Mouse (Mus musculus): ENCODE measurements around the gene Kat2b. TPM values are rescaled to one million over a fixed set of nuclear protein-coding genes. Genes with fewer than 3 reads are reported as not detected.

Kat2b gene
- total and polyA plus RNA-seq, 3 experiments = 6.2 to 7.4 TPM; not detected in 1

- H3K4me1 ChIP-seq (ENCODE audit: control insufficient read depth in 1 of 2, insufficient read depth in 2 of 2, low read length in 2 of 2) = no peaks in the 10 kb centered on the region
- no peaks in the 10 kb centered on the region for H3K79me2 ChIP-seq (ENCODE audit: control insufficient read depth, insufficient read depth, low read length, poor library complexity)
- H3K9me3 ChIP-seq (replicated peaks; ENCODE audit: insufficient read depth, low read length) = no peaks in the 10 kb centered on the region
- TF ChIP-seq ZNF384 (IDR thresholded peaks at IDR 0.05; ENCODE audit: low read depth, low read length) (no peak), NELFE (IDR thresholded peaks at IDR 0.05; ENCODE audit: low read depth, low read length) (no peak), TAL1 (IDR thresholded peaks at IDR 0.05; ENCODE audit: low read length) (no peak), MEF2A (IDR thresholded peaks at IDR 0.05; ENCODE audit: extremely low read depth, insufficient replicate concordance, low read depth, low read length, poor library complexity, severe bottlenecking) (no peak), POLR2AphosphoS5 (IDR thresholded peaks at IDR 0.05; ENCODE audit: borderline replicate concordance, low read depth, low read length) (no peak), HCFC1 (IDR thresholded peaks at IDR 0.05; ENCODE audit: low read depth, low read length) (no peak)
- DNase-seq (ENCODE audit: low read depth, low spot score) = no peak
- no peaks in the 10 kb centered on the region for H3K27me3 ChIP-seq (ENCODE audit: control insufficient read depth in 1 of 2, insufficient read depth in 2 of 2, low read length in 2 of 2)
- H3K36me3 ChIP-seq (ENCODE audit: control insufficient read depth in 1 of 2, insufficient read depth in 2 of 2, low read length in 2 of 2) = peaks cover 2 to 5% of the 10 kb centered on the region in 2 experiments; a peak in 2 of 4 replicates
- H3K4me3 ChIP-seq (ENCODE audit: control insufficient read depth in 1 of 2, insufficient read depth in 1 of 2, low read depth in 2 of 2, low read length in 2 of 2) = no peak overlapping the region
- no peak overlapping the region for H3K9ac ChIP-seq (ENCODE audit: control insufficient read depth, low read depth, low read length, poor library complexity, severe bottlenecking)
- no peak overlapping the region for H3K27ac ChIP-seq (ENCODE audit: control insufficient read depth, low read depth, low read length)
These were observed 88.4 kb downstream of the Kat2b start for GRCm38 (mm10) chr17:53655081-53655480.

GRCm38 (mm10) chr17:53655959-53656358 is 89.3 kb downstream of the Kat2b start:
- H3K9ac ChIP-seq (ENCODE audit: control insufficient read depth, low read depth, low read length, poor library complexity, severe bottlenecking) = no peak overlapping the region
- H3K79me2 ChIP-seq (ENCODE audit: control insufficient read depth, insufficient read depth, low read length, poor library complexity) = no peaks in the 10 kb centered on the region
- no peak overlapping the region for H3K4me3 ChIP-seq (ENCODE audit: control insufficient read depth in 1 of 2, insufficient read depth in 1 of 2, low read depth in 2 of 2, low read length in 2 of 2)
- DNase-seq (ENCODE audit: low read depth, low spot score) = no peak
- H3K36me3 ChIP-seq (ENCODE audit: control insufficient read depth in 1 of 2, insufficient read depth in 2 of 2, low read length in 2 of 2) = peaks cover 2 to 5% of the 10 kb centered on the region in 2 experiments; a peak in 2 of 4 replicates
- no peaks in the 10 kb centered on the region for H3K27me3 ChIP-seq (ENCODE audit: control insufficient read depth in 1 of 2, insufficient read depth in 2 of 2, low read length in 2 of 2)
- TF ChIP-seq TBP (IDR thresholded peaks at IDR 0.05; ENCODE audit: low read depth, low read length) (no peak), MAX (IDR thresholded peaks at IDR 0.05; ENCODE audit: low read length) (no peak), E2F4 (IDR thresholded peaks at IDR 0.05; ENCODE audit: borderline replicate concordance, low read depth, low read length) (no peak), KAT2A (conservative IDR thresholded peaks at IDR 0.05; ENCODE audit: low read depth, low read length) (no peak), CTCF (IDR thresholded peaks at IDR 0.05 in 2 of 3, conservative IDR thresholded peaks at IDR 0.05 in 1 of 3; ENCODE audit: control insufficient read depth in 1 of 3, insufficient read depth in 1 of 3, low read depth in 2 of 3, low read length in 3 of 3, poor library complexity in 1 of 3, severe bottlenecking in 1 of 3) (no peak), MYC (IDR thresholded peaks at IDR 0.05; ENCODE audit: low read depth, low read length) (no peak), SIN3A (IDR thresholded peaks at IDR 0.05; ENCODE audit: low read length) (no peak)
- no peak overlapping the region for H3K27ac ChIP-seq (ENCODE audit: control insufficient read depth, low read depth, low read length)
- H3K4me1 ChIP-seq (ENCODE audit: control insufficient read depth in 1 of 2, insufficient read depth in 2 of 2, low read length in 2 of 2) = no peaks in the 10 kb centered on the region
- no peaks in the 10 kb centered on the region for H3K9me3 ChIP-seq (replicated peaks; ENCODE audit: insufficient read depth, low read length)

- TF ChIP-seq CHD1 (IDR thresholded peaks at IDR 0.05; ENCODE audit: low read depth, low read length) = no peak
- no peak for TF ChIP-seq ZKSCAN1 (IDR thresholded peaks at IDR 0.05; ENCODE audit: low read depth, low read length)
- no peak for TF ChIP-seq BHLHE40 (IDR thresholded peaks at IDR 0.05; ENCODE audit: borderline replicate concordance, low read depth, low read length)
- TF ChIP-seq UBTF (IDR thresholded peaks at IDR 0.05; ENCODE audit: borderline replicate concordance, insufficient read depth, low read depth, low read length) = no peak
- no peak for TF ChIP-seq POLR2AphosphoS5 (IDR thresholded peaks at IDR 0.05; ENCODE audit: borderline replicate concordance, low read depth, low read length)
- no peak for TF ChIP-seq MAZ (IDR thresholded peaks at IDR 0.05; ENCODE audit: low read depth, low read length)
- no peak for TF ChIP-seq HCFC1 (IDR thresholded peaks at IDR 0.05; ENCODE audit: low read depth, low read length)
- TF ChIP-seq GATA1 (IDR thresholded peaks at IDR 0.05; ENCODE audit: low read depth, low read length) = no peak
- TF ChIP-seq ELF1 (IDR thresholded peaks at IDR 0.05; ENCODE audit: low read depth, low read length) = no peak
- TF ChIP-seq KAT2A (conservative IDR thresholded peaks at IDR 0.05; ENCODE audit: low read depth, low read length) = no peak
- TF ChIP-seq MXI1 (IDR thresholded peaks at IDR 0.05; ENCODE audit: low read depth, low read length) = no peak
- TF ChIP-seq CTCF (IDR thresholded peaks at IDR 0.05 in 2 of 3, conservative IDR thresholded peaks at IDR 0.05 in 1 of 3; ENCODE audit: control insufficient read depth in 1 of 3, insufficient read depth in 1 of 3, low read depth in 2 of 3, low read length in 3 of 3, poor library complexity in 1 of 3, severe bottlenecking in 1 of 3) = no peak
- TF ChIP-seq ZMIZ1 (IDR thresholded peaks at IDR 0.05; ENCODE audit: low read depth, low read length) = no peak
- no peak for TF ChIP-seq MYB (IDR thresholded peaks at IDR 0.05; ENCODE audit: low read depth, low read length)
- no peak for TF ChIP-seq MEF2A (IDR thresholded peaks at IDR 0.05; ENCODE audit: extremely low read depth, insufficient replicate concordance, low read depth, low read length, poor library complexity, severe bottlenecking)
- Histone ChIP-seq H3K79me2 (ENCODE audit: control insufficient read depth, insufficient read depth, low read length, poor library complexity) (no peaks in the 10 kb centered on the region), H3K4me1 (ENCODE audit: control insufficient read depth in 1 of 2, insufficient read depth in 2 of 2, low read length in 2 of 2) (no peaks in the 10 kb centered on the region), H3K4me3 (ENCODE audit: control insufficient read depth in 1 of 2, insufficient read depth in 1 of 2, low read depth in 2 of 2, low read length in 2 of 2) (no peak overlapping the region), H3K27ac (ENCODE audit: control insufficient read depth, low read depth, low read length) (no peak overlapping the region), H3K36me3 (ENCODE audit: control insufficient read depth in 1 of 2, insufficient read depth in 2 of 2, low read length in 2 of 2) (peaks cover 2 to 5% of the 10 kb centered on the region in 2 experiments; a peak in 2 of 4 replicates), H3K27me3 (ENCODE audit: control insufficient read depth in 1 of 2, insufficient read depth in 2 of 2, low read length in 2 of 2) (no peaks in the 10 kb centered on the region), H3K9me3 (replicated peaks; ENCODE audit: insufficient read depth, low read length) (no peaks in the 10 kb centered on the region), H3K9ac (ENCODE audit: control insufficient read depth, low read depth, low read length, poor library complexity, severe bottlenecking) (no peak overlapping the region)
- no peak for DNase-seq (ENCODE audit: low read depth, low spot score)
These were observed 89.8 kb downstream of the Kat2b start for GRCm38 (mm10) chr17:53656369-53656860.

Measured in MEL (cell line).